Mouse (Mus musculus) thymus, adult 2 months (tissue): ENCODE results near the gene Gjc2.

Experiments used
- CTCF ChIP-seq: fragments of 200-500 bp; IDR thresholded peaks from 2 replicates; pipeline ENCODE4 v1.5.1; 2012; ENCODE audit warnings: mild to moderate bottlenecking, control low read depth, low read length, moderate library complexity, borderline replicate concordance; ENCODE audit not compliant: control insufficient read depth, poor library complexity, insufficient read depth; ENCODE audit errors: extremely low read depth
- POLR2A ChIP-seq: fragments of 200-500 bp; IDR thresholded peaks from 2 replicates; pipeline ENCODE4 v1.6.1; 2012; ENCODE audit warnings: mild to moderate bottlenecking, low read length, control low read depth, moderate library complexity; ENCODE audit not compliant: control insufficient read depth, poor library complexity, insufficient read depth; ENCODE audit errors: extremely low read depth

DNA sequence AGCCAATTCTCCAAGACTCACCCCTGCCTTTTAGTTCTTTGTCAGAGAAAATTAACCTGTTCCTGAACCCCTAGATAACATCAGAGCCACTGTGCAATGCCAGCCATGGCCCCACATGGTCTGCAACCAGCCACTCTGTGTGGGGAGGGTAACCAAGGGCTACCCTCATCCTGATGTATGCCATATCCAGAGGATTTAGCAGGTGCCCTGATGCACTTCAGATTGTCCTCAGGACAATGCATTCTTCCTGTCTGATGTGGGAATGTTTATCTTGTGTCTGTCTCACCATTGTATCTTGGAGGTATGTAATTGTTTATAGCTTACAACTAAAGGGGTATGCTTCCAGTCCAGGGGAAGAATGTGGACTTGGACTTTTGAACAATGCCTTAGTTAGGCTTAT, 13.2 kb upstream of the Gjc2 start:
- no peak for TF ChIP-seq CTCF
- TF ChIP-seq POLR2A: no peak
